Mouse (Mus musculus): ENCODE results near the gene Pcsk5. TPM values are rescaled to one million over a fixed set of nuclear protein-coding genes. Genes with fewer than 3 reads are reported as not detected.

The Pcsk5 gene
- polyA plus RNA-seq, 1 experiment = 8.1 TPM

DNA sequence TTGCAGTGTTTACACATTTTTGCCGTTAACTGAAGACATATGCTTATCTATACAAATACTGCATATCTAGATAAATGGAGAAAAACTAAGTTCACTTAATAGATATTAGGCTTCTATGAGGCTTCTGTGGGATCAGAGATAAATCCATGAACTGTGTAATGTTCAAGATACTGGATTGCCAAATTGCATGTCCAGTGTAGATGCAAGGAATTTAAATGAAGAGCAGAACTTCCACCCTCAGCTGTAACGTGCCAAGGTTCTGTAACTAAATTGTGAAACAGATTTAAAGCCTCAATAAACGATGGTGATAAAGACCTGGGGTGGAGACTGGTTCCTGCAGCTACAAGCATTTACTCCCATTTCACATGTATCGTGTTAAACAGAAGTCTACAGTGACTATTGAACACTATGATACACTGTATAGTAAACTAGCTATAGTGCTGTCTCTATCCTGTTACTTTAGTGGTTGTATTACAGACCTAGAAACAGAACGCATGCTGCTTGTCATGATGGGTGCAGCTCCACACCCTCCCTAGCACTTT lies 23.9 kb downstream of the Pcsk5 start:
- DNase-seq (ENCODE audit: extremely low spot score in 1 of 2, low spot score in 1 of 2) = no peak

DNA sequence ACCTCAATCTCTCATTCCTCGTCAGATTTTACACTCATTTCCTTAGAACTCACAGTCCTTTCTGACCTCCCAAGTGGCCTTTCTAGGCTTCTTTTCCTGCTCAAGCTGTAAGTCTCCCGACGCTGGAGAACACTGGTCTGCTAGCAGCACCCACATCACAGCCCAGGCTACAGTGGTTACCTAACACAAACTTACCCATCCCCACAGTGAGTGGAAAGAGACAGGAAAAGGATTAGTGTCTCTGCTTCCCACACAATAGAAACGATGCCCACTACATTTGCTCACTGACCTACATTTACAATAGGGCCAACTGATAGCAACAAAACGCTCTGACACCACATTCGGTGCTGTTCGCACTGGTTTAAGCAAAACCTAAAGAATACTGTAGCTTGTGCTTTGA lies 24.8 kb downstream of the Pcsk5 start:
- peak in 1 of 2 experiments; percentile 22 for DNase-seq (ENCODE audit: extremely low spot score in 1 of 2, low spot score in 1 of 2)

DNA sequence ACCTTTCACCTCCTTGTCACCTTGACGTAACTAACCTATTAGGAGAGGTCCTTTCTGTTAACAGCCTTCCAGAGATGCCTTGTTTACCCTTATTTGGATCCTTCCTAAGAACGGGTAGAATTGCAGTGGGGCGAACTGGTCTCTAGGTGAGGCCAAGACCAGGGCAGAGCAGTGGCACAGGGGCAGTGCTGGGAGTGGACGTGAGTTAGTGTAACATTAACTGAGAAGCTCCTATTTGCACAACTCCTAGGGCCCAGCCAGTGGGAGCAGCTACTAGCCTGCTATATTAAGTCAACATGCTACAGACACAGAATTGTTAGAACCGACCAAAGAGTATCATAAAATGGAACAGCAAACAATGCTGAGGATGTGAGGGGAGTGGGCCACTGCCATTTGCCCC lies 30.8 kb downstream of the Pcsk5 start:
- no peak for DNase-seq (ENCODE audit: extremely low spot score in 1 of 2, low spot score in 1 of 2)

DNA sequence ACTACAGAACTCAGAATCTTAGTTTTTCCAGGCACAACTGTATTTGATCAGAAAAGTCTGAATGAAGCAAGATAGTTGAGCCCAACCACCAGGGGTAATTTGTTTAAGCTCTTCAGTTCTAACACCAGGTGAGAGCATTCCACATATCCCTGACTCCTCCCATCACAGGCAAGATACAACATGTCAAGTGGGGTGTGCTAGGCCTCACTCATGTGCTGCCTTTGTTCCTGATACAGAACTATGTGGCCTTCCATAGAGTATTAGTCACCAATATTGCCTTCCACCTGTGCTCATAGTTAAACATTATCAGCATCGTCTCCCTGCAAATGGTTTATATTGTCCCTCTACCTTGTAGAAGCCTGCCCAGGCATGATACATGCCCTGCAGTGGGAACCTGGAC lies 36.6 kb downstream of the Pcsk5 start:
- no peak for DNase-seq (ENCODE audit: extremely low spot score in 1 of 2, low spot score in 1 of 2)

DNA sequence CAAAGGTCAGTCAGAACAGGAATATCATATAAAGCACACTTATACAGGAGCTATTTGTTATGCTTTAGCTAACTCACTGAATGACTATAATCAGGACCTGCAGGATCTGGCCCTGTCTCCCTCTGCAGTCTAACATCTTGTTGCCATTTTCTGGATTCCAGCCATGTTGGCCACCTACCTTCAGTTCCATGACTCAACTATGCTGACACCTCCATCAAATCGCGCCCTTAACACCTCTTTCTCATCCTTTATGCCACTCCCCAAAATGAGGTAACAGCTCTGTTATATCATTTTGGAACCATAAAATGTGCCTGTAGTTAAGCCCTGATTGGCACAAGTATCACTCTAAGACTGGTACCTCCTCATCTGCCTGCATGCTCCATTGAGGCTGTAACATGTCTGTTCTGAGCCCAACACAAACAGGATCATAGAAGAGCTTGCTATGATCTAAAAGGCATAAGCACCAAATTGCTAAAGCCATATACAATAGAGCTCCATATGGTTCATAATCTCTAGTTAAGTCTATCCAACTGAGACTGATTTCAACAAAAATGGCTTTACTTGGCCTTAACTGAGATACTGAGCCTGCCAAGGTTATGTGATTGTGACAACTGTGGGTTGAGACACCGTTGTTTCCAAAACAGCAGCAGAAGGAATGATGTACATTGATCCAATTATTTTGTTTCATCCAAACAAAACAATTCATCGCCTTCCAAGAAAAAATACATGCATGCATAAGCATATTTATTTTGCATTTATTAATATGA lies 37.8 kb downstream of the Pcsk5 start:
- DNase-seq (ENCODE audit: extremely low spot score in 1 of 2, low spot score in 1 of 2) = peak in 1 of 2 experiments; percentile 23

DNA sequence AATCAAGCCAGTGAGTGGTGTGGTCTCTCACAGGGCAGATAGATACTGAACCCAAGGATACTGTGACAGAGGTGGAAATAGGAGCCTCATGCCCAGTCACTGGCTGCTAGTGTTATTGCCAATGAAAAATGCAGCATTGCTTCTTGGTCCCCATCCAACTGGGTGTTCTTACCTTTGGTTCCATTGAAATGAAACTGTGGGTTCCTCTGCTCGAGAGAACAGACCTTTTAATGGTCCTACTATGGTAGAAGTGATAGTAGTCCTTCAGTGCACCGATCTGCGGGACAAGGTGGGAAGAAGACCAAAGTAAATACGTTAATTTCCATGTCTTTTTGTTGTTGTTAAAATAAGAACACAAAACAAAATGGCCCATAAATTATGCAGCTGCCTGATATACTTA lies 44.0 kb downstream of the Pcsk5 start:
- DNase-seq (ENCODE audit: extremely low spot score in 1 of 2, low spot score in 1 of 2) = no peak

DNA sequence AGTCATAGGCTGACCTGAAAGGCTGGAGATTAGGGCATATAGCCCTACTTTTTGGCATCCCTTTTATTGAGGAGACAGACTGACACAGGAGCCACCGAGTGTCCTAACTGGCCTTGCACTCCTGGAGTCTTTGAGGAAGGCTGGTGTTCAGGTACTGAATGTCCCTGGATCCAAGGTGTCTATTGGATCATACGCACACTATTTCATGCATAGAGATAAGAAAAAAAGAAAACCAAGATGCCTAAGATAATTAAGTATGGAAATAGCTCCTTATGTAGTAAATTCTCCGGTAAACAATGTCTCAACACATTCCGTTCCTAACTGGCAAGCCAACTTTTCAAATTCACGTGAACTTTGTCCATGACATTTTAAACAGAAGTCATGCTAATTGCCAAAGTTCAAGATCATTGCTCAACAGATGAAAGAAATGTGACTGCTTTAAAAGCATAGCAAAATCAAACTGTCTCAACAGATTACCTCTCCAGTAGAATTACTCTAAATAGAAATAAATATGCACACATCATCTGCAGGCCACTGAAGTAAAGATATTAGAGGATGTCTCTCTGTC lies 45.9 kb downstream of the Pcsk5 start:
- DNase-seq (ENCODE audit: extremely low spot score in 1 of 2, low spot score in 1 of 2) = no peak

DNA sequence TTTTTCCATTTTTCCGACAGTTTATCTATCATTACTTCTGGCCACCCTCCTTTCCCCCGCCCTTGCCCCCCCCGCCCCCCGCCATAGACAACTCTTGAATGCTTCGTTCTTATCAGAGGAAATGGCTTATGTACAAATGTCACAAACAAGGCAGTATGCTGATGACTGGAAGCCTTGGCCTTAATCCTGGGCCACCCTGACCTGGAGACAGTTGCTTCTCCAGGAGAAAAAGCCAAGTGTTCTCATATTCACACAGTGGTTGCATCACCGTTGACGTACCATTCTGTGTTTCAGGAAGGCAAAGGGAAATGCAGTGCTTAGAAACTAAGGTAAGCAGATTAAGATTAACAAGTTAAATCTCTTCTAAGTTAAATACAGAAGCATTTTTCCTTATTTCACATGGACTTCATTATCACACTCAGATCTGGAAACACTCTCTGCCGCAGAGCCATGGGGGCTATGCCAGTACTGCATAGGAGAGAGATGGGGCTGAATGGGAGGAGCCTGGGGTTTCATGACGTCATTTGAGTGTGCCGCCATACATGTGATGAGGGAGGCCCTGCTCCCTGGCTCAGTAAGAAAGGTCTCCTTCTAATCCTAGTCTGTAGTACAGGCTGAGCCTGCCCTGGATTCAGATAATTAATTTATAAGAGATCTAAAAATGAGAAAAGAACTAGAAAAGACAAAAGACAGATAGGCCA lies 48.7 kb downstream of the Pcsk5 start:
- no peak for DNase-seq (ENCODE audit: extremely low spot score in 1 of 2, low spot score in 1 of 2)

DNA sequence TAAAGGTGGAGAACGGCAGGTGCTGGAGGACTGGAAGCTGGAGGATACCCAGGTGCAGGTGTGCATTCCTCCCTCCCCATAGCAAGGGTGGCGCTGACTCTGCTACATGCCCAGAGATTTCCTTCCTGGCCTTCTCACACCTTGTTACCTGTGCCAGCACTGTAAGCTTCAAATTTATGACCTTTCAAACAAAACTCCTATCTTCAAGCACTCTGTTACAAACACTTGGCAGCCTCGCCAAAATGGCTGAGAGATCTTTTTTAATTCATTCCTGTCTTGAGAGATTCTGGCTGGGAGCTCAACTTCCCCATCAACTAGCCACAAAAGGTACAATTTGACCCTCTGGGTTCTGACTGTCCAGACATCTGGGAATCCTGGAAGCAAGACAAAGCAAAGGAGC lies 50.7 kb downstream of the Pcsk5 start:
- no peak for DNase-seq (ENCODE audit: extremely low spot score in 1 of 2, low spot score in 1 of 2)

DNA sequence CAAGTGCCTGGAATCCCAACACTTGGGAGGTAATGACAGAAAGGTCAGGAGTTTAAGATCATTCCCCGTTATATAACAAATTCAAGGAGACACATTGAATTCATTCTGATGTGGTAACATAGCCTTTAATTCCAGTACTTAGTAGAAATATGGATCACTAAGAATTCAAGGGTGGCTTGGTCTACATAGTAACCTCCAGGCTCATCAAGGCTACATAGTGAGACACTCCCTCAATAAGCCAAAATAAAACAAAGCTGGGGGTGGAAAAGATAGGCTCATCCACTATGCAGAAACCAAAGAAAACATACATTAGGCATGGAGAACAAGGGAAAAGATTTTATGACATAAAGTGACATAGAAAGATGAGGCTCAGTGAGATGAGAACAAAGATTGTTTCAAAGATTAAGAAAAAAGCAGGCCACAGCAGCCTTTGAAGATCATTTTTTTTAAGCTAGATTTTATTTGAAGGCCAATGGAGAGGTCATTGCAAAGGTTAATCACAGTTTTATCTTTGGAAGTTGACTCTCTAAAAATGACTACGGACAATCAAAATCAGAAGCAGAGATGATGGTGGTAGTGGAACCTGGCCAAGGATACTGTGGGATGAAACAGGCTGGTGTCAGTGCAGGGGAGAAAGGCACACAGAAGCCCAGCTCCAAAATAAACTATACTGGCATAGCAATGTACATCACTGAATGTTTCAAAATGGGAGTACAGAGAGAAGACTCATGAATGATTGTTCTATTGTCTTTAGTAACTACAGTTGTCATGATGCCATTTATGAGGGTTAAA lies 52.8 kb downstream of the Pcsk5 start:
- DNase-seq (ENCODE audit: extremely low spot score in 1 of 2, low spot score in 1 of 2) = no peak

DNA sequence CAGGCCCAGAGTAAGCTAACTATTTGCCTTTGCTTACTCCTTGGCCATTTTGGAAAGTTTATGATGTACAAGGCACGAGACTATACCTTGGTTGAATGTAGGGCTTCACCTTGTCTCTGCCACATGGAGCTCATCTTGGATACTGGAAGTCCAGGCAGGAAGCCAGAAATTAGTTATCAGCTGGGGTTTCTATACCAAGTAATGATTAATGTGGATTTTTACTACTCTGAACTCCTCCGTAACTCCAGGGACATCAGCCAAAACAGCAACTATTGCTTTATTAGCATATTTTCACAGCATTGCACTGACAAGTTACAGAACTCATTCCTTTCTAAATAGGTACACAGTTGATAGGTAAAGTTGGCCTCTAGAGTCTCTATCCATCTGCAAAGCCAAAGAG lies 54.2 kb downstream of the Pcsk5 start:
- no peak for DNase-seq (ENCODE audit: extremely low spot score in 1 of 2, low spot score in 1 of 2)

DNA sequence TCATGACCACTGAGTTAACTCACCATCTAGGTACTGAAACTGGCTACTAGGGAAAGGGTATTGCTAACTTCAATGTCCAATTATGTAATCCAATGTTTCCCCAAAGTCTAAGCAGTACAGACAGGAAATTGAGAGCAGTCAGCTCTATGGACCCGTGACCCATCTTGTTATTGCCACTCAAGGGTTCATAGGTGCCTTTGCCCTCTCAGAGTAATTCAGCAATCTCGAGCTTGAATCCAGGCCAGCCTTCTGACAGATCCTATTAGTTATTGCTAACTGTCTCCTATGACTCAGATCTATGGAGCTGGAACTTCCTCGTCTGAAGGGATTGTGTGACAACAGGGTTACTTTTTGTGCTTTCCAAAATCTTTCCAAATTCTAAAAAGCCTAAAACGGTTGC lies 56.1 kb downstream of the Pcsk5 start:
- no peak for DNase-seq (ENCODE audit: extremely low spot score in 1 of 2, low spot score in 1 of 2)

DNA sequence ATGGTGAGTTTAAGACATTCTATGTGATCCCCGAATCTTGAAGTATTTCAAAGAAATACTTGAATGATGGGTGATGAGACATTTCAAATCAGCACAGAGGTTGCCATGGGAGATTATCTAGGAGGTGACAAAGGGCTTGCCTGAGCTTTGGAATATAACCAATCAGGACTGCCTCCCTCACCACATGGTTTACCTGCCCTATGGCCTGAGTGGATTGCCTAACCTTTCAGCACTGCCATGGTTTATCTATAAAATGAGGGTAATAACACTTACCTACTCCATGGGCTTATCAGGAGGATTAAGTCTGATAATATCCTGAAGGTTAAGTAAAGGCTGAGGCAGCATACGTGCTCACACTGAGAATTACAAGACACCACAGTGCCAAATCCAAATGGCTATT lies 61.5 kb downstream of the Pcsk5 start:
- no peak for DNase-seq (ENCODE audit: extremely low spot score in 1 of 2, low spot score in 1 of 2)

DNA sequence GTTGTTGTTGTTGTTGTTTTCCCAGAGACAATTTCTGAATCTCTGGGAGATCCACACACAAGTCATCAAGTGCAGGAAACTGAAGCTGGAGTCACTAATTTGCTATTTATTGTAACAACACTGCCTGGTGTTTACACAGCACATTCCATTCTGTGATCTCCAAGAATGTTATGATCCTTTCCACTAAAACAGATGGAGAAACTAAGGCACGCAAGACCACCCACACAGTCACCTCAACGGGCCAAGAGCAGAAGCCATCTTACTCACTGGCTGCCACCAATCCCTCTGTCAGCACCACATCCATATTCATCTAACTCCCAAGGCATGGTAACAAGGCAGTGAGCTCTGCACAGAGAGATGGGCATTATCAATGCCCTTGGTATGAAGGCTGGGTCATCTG lies 62.3 kb downstream of the Pcsk5 start:
- no peak for DNase-seq (ENCODE audit: extremely low spot score in 1 of 2, low spot score in 1 of 2)

DNA sequence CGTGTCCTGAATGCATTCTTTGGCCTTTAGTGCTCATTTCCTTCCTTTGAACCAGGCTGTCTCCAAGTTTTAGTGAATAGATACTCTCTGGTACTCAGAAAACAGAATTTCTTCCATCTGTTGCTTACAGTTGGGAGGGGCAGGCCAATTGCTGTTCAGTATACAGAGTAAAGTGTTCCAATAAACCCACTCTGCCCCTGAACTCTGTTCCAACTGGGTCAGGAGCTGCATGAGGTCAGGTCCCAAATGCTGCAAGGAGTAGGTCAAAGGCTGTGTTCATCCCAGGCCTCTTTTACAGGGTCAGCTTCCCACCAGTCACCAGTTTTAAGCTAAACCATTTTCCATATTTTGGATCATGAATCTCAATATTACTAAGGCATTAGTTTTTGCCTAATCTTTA lies 63.4 kb downstream of the Pcsk5 start:
- no peak for DNase-seq (ENCODE audit: extremely low spot score in 1 of 2, low spot score in 1 of 2)

DNA sequence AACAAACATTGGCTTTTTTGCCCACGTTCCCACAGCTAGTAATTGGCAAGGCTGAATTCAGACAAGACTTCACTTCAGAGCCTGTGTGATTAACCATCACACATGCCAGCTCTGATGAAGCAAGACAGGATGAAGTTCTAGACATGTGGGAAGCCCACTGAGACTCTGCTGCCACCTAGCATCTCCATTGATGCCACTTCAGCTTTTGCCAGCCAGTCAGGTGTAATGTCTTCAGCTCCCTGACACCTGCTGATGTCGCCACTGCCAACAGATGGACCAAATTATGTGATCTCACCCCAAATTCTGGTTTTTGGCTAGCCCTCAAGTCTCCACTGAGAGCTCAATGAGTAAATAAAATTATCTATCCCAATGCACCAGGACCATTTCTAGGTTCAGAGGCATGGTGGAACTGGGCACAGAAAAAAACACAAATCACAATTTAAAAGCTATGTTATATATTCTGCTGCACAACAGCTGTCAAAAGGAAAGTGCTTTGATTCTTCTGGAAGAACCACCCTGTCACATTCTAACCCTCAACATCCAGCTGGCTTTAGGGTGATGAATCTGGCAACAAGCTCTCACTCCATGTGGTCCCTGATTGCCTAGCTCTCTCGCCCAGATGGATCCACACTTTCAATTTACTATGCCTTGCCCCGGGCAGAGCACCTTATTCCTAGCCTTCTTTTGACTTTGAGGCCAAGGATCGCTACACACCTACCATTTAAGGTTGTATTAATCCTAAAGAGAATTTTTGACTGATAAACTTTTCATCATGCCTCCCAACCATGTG lies 67.6 kb downstream of the Pcsk5 start:
- DNase-seq (ENCODE audit: extremely low spot score in 1 of 2, low spot score in 1 of 2) = peak in 1 of 2 experiments; percentile 36

DNA sequence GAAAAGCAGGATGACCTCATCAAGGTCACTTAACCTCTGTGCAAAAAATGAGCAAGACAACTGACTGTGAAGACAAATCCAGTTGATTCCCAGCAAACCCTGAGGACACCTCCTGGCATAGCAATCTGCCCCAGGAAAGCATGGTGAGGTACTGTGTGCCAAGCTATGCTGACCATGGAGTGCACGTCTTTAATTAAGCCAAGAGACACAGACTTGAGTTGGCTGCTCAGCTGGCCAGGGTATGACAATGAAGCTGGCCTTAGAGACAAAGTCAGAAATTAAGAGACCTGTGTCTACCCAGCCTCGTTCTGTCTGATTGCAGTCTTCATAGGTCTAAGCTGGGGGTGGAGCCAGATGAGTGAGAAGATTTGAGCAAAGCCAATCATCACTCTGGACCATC lies 72.4 kb downstream of the Pcsk5 start:
- no peak for DNase-seq (ENCODE audit: extremely low spot score in 1 of 2, low spot score in 1 of 2)

DNA sequence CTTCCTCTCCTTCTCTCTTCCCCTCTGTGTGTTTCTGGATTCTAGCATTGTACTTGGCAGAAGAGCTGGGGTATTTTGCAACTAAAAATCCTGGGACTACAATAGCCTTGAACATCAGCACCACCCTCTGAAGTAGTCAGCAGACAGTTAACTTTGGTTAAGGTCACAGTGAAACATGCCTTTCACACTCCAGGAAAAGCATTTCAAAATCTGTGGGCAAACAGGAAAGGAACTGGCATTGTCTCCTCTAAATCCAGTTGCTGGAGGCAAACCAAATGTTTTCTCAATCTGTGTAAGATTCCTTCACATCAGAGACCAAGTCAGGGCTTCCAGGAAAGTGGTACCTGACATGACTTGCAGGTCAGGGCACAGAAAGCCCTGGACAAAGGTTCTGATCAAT lies 74.7 kb downstream of the Pcsk5 start:
- no peak for DNase-seq (ENCODE audit: extremely low spot score in 1 of 2, low spot score in 1 of 2)

DNA sequence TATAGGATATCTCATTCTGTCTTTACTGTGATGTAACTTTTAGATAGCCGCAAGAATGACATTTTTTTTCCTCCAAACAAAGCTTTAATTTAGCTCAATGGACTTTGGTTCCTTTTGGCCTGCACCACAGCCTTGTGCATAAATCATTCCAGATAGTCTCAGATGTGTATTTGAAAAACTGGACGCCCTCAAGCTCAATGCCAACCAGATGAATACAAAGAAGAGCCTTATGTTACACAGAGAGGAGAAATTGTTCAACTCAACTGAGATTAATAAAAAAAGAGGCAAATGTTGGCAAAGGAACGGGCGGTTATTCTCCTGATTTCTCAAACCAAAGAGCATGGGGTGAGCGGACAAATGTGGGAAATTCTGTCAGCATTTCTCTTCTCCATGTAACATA lies 75.8 kb downstream of the Pcsk5 start:
- DNase-seq (ENCODE audit: extremely low spot score in 1 of 2, low spot score in 1 of 2) = no peak

DNA sequence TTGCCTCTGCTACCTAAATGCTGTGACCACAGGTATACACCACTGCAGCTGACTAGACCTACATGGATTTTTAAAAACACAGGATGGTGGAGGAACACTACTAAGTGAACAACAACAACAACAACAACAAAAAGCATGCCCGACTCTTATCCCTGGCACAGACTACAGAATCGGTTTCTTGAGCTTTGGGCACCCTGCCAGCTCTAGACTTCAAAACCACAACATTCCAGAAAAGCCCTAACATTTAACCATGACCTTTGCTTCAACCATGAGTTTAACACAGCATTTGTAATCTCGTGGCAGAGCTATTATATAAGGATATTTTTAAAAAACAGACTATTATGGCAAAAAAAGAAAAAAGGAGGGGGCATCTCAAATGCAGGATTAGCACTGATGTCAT lies 84.6 kb downstream of the Pcsk5 start:
- DNase-seq (ENCODE audit: extremely low spot score in 1 of 2, low spot score in 1 of 2) = no peak

All from frontal cortex, adult 2 months (tissue).